Mouse (Mus musculus): Measurements from ENCODE around the gene Celf6. TPM values are rescaled to one million over a fixed set of nuclear protein-coding genes. Genes with fewer than 3 reads are reported as not detected.
A peak's percentile ranks its signal among the peaks of the same experiment; 100 is the strongest.

Gene Celf6
- 0.07 and 0.23 TPM in 2 replicates for polyA plus RNA-seq (2014; fragmentation: Nextera tagmentation; extraction: Ambion mirVana)

DNA sequence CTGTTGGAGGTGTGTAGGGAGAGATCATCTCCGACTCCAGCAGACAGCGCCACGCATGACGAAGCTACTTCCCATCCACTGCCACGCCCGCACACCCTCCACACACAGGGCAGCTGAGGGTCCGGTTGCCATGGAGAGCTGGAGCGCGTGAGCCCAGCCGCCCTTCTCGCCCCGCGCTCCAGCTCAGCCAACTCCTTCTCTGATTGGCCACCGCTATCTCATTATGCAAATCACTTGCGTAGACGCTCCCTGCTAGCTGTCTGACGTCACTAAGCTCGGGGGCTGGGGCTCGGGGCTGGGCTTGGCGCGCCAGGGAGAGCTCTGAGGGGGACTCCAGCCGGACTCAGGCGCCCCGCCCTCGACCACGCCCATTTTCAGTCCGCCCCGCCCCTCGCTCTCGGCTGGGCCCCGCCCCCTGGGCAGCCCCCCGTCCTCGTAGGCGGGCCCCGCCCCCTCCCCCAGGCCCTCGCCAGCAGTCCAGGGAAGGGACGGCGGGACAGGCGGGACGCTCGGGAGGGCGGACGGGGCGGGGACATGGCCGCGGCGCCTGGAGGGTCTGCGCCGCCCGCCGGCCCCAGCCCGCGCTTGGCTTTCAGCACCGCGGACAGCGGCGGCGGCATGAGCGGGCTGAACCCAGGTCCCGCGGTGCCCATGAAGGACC is at the start of gene Celf6:
TSS of gene Celf6 (plus strand) at position 74 of the 661 bp plus-strand sequence.
- ATAC-seq (replicated peaks; ENCODE audit: insufficient number of reproducible peaks, low FRiP score, low TSS enrichment): peak; percentile 96
- H3K9me3 ChIP-seq (replicated peaks; ENCODE audit: control insufficient read depth, low read length): no peaks in the 10 kb centered on the region
- WGBS (ENCODE audit: insufficient replicate concordance): under 1% methylated on average over 47 of the region's 61 CpGs
- no peak within 1 kb of the TSS for H3K9ac ChIP-seq (ENCODE audit: low read depth, low read length)
- peaks cover 22% of the 10 kb centered on the region for H3K27me3 ChIP-seq (ENCODE audit: control insufficient read depth, insufficient read depth, low read length)
- peak within 1 kb of the TSS; percentile 73 for H3K4me2 ChIP-seq
- H3K4me1 ChIP-seq (ENCODE audit: control insufficient read depth, insufficient read depth, low read length): peaks cover 5% of the 10 kb centered on the region
- H3K27ac ChIP-seq (ENCODE audit: low read depth, low read length): no peak within 1 kb of the TSS
- H3K4me3 ChIP-seq (ENCODE audit: low read depth, low read length): peak within 1 kb of the TSS; percentile 41
- H3K36me3 ChIP-seq (ENCODE audit: control insufficient read depth, insufficient read depth, low read length): no peaks in the 10 kb centered on the region

DNA sequence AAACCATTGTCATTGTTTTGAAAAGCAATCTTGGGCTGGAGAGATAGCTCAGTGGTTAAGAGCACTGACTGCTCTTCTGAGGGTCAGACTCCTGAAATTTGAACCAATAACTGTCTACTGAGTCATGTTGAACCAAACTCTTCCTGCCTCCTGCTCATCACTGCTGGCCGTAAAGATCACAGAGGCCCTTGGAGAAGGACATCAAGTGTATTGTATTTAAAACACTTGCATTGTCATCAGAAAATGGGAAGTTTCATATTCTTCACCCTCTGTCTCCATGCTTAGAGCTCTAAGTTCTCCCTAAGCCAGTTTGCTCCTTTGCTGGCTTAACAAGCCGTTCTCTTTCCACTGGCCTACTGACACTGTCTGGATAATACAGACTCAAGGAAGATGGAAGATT is 49.4 kb upstream of the Celf6 start:
- H3K4me2 ChIP-seq: no peak overlapping the region
- no peaks in the 10 kb centered on the region for H3K9me3 ChIP-seq (replicated peaks; ENCODE audit: control insufficient read depth, low read length)
- H3K27me3 ChIP-seq (ENCODE audit: control insufficient read depth, insufficient read depth, low read length): no peaks in the 10 kb centered on the region
- no peak overlapping the region for H3K4me3 ChIP-seq (ENCODE audit: low read depth, low read length)
- H3K27ac ChIP-seq (ENCODE audit: low read depth, low read length): no peak overlapping the region
- H3K4me1 ChIP-seq (ENCODE audit: control insufficient read depth, insufficient read depth, low read length): no peaks in the 10 kb centered on the region
- no peaks in the 10 kb centered on the region for H3K36me3 ChIP-seq (ENCODE audit: control insufficient read depth, insufficient read depth, low read length)
- ATAC-seq (replicated peaks; ENCODE audit: insufficient number of reproducible peaks, low FRiP score, low TSS enrichment): no peak
- H3K9ac ChIP-seq (ENCODE audit: low read depth, low read length): no peak overlapping the region
- 78% methylated on average over 2 of the region's 2 CpGs for WGBS (ENCODE audit: insufficient replicate concordance)

DNA sequence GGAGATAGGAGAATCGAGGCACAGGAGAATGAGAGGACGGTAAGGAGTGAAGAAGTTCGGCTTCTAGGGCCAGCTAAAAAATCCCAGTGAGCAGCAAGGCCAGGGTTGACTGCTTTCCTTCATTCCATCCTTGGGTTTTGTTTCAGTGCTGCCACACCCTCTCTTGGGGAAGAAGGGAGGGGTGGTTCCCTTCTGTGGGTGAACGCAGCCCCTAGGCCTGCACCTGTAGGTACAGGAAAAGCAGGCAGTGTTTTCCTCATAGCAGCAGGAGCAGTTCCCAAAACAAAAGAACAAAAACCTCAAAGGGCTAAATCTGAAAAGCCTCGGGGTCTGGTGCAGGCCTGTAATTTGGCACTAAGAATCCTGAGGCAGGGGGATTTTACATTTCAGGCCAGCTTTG is 46.1 kb upstream of the Celf6 start:
- no peak overlapping the region for H3K4me3 ChIP-seq (ENCODE audit: low read depth, low read length)
- no peak for ATAC-seq (replicated peaks; ENCODE audit: insufficient number of reproducible peaks, low FRiP score, low TSS enrichment)
- H3K9ac ChIP-seq (ENCODE audit: low read depth, low read length): no peak overlapping the region
- no peaks in the 10 kb centered on the region for H3K9me3 ChIP-seq (replicated peaks; ENCODE audit: control insufficient read depth, low read length)
- H3K27me3 ChIP-seq (ENCODE audit: control insufficient read depth, insufficient read depth, low read length): no peaks in the 10 kb centered on the region
- H3K4me2 ChIP-seq: no peak overlapping the region
- H3K4me1 ChIP-seq (ENCODE audit: control insufficient read depth, insufficient read depth, low read length): no peaks in the 10 kb centered on the region
- no peak overlapping the region for H3K27ac ChIP-seq (ENCODE audit: low read depth, low read length)
- H3K36me3 ChIP-seq (ENCODE audit: control insufficient read depth, insufficient read depth, low read length): no peaks in the 10 kb centered on the region
- WGBS (ENCODE audit: insufficient replicate concordance): 56% methylated on average over 5 of the region's 5 CpGs

DNA sequence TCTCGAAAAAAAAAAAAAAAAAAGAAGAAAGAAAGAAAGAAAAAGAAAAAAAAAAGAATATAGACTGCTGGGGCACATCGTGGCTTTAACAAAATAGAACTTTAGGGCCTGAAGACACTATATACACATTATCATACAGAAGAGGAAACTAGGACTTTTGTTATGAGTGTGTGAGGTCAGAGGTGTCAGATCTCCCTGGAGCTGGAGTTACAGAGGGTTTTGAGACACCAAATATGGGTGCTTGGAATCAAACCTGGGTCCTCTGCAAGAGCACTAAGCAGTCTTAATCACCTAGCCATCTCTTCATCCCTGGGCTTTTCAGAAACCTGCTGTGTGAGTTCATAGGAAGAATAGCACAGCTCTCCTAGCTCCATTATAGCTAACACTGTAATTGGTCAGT is 44.3 kb upstream of the Celf6 start:
- H3K4me1 ChIP-seq (ENCODE audit: control insufficient read depth, insufficient read depth, low read length): no peaks in the 10 kb centered on the region
- H3K4me3 ChIP-seq (ENCODE audit: low read depth, low read length): no peak overlapping the region
- H3K27me3 ChIP-seq (ENCODE audit: control insufficient read depth, insufficient read depth, low read length): no peaks in the 10 kb centered on the region
- no peak overlapping the region for H3K9ac ChIP-seq (ENCODE audit: low read depth, low read length)
- ATAC-seq (replicated peaks; ENCODE audit: insufficient number of reproducible peaks, low FRiP score, low TSS enrichment): no peak
- H3K36me3 ChIP-seq (ENCODE audit: control insufficient read depth, insufficient read depth, low read length): no peaks in the 10 kb centered on the region
- no peaks in the 10 kb centered on the region for H3K9me3 ChIP-seq (replicated peaks; ENCODE audit: control insufficient read depth, low read length)
- H3K4me2 ChIP-seq: no peak overlapping the region
- H3K27ac ChIP-seq (ENCODE audit: low read depth, low read length): no peak overlapping the region
- 52% methylated on average over 2 of the region's 2 CpGs for WGBS (ENCODE audit: insufficient replicate concordance)

DNA sequence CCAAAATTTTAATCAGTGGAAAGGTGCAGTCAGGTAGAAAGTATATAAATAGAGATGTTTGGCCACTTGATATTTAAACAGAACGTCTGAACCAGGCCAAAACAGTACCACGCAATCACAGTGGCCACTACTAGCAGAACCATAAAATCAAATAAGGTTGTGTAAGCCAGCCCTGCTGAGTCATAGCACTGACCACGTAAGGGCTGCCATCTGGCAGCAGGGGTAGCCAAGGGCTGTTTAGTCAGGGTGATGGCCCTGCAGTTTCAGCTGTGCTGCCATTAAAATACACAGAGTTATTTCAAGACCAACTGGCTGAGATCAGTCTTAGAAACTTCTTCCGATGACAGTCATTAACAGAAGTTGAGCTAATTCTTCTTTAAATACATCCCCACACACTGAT is 43.8 kb upstream of the Celf6 start:
- Histone ChIP-seq H3K9ac (ENCODE audit: low read depth, low read length) (no peak overlapping the region), H3K4me2 (no peak overlapping the region), H3K9me3 (replicated peaks; ENCODE audit: control insufficient read depth, low read length) (no peaks in the 10 kb centered on the region), H3K36me3 (ENCODE audit: control insufficient read depth, insufficient read depth, low read length) (no peaks in the 10 kb centered on the region), H3K27me3 (ENCODE audit: control insufficient read depth, insufficient read depth, low read length) (no peaks in the 10 kb centered on the region), H3K27ac (ENCODE audit: low read depth, low read length) (no peak overlapping the region), H3K4me1 (ENCODE audit: control insufficient read depth, insufficient read depth, low read length) (no peaks in the 10 kb centered on the region), H3K4me3 (ENCODE audit: low read depth, low read length) (no peak overlapping the region)
- ATAC-seq (replicated peaks; ENCODE audit: insufficient number of reproducible peaks, low FRiP score, low TSS enrichment): no peak
- WGBS (ENCODE audit: insufficient replicate concordance): 75% methylated on average over 4 of the region's 4 CpGs

DNA sequence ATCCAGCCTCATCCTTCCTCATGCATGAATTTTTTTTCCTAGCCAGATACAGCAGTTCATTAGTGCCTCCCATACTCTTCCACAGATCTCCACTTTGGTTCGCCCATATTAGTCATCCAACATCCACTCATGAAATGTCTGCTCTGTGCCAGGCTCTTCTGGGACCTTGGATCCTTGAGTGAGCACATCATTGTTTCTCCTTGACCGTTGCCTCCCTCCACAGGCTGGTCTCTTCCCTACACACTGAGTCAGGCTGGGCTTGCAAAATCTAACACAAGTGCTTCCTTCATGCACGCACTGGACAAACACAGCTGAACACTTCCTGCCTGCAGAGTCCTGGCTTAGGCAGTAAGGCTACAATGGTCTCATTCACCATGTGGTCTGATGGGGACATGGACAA is 40.1 kb upstream of the Celf6 start:
- no peak for ATAC-seq (replicated peaks; ENCODE audit: insufficient number of reproducible peaks, low FRiP score, low TSS enrichment)
- 67% methylated on average over 3 of the region's 3 CpGs for WGBS (ENCODE audit: insufficient replicate concordance)

DNA sequence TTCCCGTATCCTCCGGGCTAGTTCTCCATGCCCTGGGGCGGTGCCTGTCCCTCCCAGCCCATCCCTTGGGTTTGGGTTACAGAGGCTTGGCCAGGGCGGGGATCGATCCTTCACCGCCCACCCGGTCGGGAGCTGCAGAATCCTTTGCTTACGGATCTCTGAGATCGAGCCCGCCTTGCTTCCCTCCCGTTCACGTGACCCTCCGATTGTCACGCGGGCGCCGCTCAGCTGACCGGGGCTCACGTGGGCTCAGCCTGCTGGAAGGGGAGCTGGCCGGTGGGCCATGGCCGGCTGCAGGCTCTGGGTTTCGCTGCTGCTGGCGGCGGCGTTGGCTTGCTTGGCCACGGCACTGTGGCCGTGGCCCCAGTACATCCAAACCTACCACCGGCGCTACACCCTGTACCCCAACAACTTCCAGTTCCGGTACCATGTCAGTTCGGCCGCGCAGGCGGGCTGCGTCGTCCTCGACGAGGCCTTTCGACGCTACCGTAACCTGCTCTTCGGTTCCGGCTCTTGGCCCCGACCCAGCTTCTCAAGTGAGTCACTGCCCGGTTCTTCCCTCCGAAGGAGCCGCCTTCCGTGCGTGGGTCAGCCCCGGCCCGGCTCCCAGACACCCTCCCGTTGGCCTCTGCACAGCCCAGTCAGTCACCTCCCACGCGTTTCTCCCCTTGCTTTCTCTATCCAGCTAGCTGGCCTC is 38.1 kb upstream of the Celf6 start, which contains the start of the genes Hexa and Tmem202:
TSS of gene Hexa (plus strand) at position 100 of the 697 bp plus-strand sequence.
TSS of gene Tmem202 (minus strand) at position 407 of the 697 bp plus-strand sequence.
- Histone ChIP-seq H3K4me2 (peak within 1 kb of the TSS; percentile 92), H3K4me3 (ENCODE audit: low read depth, low read length) (peak within 1 kb of the TSS; percentile 76), H3K27me3 (ENCODE audit: control insufficient read depth, insufficient read depth, low read length) (no peaks in the 10 kb centered on the region), H3K9ac (ENCODE audit: low read depth, low read length) (peak within 1 kb of the TSS; percentile 86), H3K9me3 (replicated peaks; ENCODE audit: control insufficient read depth, low read length) (no peaks in the 10 kb centered on the region), H3K36me3 (ENCODE audit: control insufficient read depth, insufficient read depth, low read length) (no peaks in the 10 kb centered on the region), H3K4me1 (ENCODE audit: control insufficient read depth, insufficient read depth, low read length) (peaks cover 7% of the 10 kb centered on the region), H3K27ac (ENCODE audit: low read depth, low read length) (no peak within 1 kb of the TSS)
- peak; percentile 74 for ATAC-seq (replicated peaks; ENCODE audit: insufficient number of reproducible peaks, low FRiP score, low TSS enrichment)
- 3% methylated on average over 55 of the region's 55 CpGs for WGBS (ENCODE audit: insufficient replicate concordance)

More for the DNA sequence above, 40.1 kb upstream of the Celf6 start:
- Histone ChIP-seq H3K4me3 (ENCODE audit: low read depth, low read length) (no peak overlapping the region), H3K4me2 (no peak overlapping the region), H3K27ac (ENCODE audit: low read depth, low read length) (no peak overlapping the region), H3K9me3 (replicated peaks; ENCODE audit: control insufficient read depth, low read length) (no peaks in the 10 kb centered on the region), H3K36me3 (ENCODE audit: control insufficient read depth, insufficient read depth, low read length) (no peaks in the 10 kb centered on the region), H3K27me3 (ENCODE audit: control insufficient read depth, insufficient read depth, low read length) (no peaks in the 10 kb centered on the region), H3K4me1 (ENCODE audit: control insufficient read depth, insufficient read depth, low read length) (peaks cover 7% of the 10 kb centered on the region), H3K9ac (ENCODE audit: low read depth, low read length) (no peak overlapping the region)

DNA sequence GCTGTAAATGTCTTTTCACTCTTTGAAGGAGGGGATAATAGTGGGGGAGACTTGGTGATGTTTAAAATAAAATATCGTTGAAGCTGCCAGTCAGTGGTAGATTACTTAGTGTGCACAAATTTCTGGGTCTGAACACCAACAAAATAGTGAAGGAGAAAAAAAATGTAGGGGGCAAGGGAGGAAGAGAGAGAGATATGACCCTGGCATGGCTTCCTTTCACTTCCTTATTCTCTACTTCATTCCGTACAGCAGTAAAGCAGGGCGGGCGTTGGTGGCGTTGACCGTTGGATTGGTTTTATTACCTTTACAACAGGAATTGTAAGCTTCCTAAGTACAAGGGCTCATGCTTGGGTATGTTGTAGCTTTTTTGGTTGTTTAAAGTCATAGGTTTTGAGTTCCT is 36.1 kb upstream of the Celf6 start:
- Histone ChIP-seq H3K9me3 (replicated peaks; ENCODE audit: control insufficient read depth, low read length) (no peaks in the 10 kb centered on the region), H3K27ac (ENCODE audit: low read depth, low read length) (no peak overlapping the region), H3K4me1 (ENCODE audit: control insufficient read depth, insufficient read depth, low read length) (peaks cover 7% of the 10 kb centered on the region), H3K36me3 (ENCODE audit: control insufficient read depth, insufficient read depth, low read length) (no peaks in the 10 kb centered on the region), H3K27me3 (ENCODE audit: control insufficient read depth, insufficient read depth, low read length) (no peaks in the 10 kb centered on the region), H3K4me2 (no peak overlapping the region), H3K4me3 (ENCODE audit: low read depth, low read length) (no peak overlapping the region), H3K9ac (ENCODE audit: low read depth, low read length) (no peak overlapping the region)
- no peak for ATAC-seq (replicated peaks; ENCODE audit: insufficient number of reproducible peaks, low FRiP score, low TSS enrichment)
- WGBS (ENCODE audit: insufficient replicate concordance): 89% methylated on average over 6 of the region's 6 CpGs
